Mouse (Mus musculus): Measurements from ENCODE around the gene Pafah1b3.
"Not testable (repeated sequence)": the region's sequence is repeated elsewhere in the genome, so short reads cannot be mapped to it uniquely, and the experiment has no call there.

The Pafah1b3 gene

DNA sequence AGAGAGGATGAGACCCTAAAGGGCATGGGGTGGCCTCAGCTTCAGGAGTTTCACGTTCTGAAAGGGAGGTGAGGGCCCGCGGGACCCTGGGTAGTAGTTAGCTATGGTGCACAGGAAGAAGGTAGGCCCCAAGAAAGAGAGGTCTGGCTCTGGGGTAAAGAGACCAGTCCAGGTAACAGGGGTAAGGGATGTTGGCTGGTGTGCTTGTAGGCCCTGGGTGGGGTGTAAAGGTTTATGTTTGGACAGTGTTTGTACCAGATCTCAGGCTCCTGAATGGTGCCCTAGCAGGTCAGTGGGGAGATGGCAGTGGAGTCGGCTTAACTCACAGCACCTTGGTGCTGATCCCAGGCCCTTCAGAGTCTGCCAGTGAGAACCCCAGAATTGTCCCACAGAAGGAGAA, 28.8 kb downstream of the Pafah1b3 start:
- DNase-seq (ENCODE audit: low spot score in 2 of 2) = peak in 1 of 2 experiments; percentile 21

DNA sequence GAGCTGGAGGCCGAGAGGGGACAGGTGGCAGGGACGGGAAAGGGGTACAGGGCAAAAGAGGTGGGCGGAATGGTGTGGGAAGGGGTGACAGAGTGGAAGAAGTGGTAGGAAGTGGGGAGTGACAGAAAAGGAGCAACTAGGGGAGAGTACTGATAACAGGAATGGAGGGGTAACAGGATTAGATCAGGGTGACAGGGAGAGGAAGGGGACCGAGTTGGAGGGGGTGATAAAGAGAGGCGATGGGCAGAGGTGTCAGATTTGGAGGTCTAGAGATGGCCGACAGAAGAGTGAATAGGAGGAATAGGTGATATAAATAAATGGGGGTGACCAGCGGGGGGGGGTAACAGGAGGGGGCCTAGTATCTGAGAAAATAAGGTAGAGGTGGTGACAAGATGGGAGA, 29.2 kb downstream of the Pafah1b3 start:
- DNase-seq (ENCODE audit: low spot score in 2 of 2) = no peak

DNA sequence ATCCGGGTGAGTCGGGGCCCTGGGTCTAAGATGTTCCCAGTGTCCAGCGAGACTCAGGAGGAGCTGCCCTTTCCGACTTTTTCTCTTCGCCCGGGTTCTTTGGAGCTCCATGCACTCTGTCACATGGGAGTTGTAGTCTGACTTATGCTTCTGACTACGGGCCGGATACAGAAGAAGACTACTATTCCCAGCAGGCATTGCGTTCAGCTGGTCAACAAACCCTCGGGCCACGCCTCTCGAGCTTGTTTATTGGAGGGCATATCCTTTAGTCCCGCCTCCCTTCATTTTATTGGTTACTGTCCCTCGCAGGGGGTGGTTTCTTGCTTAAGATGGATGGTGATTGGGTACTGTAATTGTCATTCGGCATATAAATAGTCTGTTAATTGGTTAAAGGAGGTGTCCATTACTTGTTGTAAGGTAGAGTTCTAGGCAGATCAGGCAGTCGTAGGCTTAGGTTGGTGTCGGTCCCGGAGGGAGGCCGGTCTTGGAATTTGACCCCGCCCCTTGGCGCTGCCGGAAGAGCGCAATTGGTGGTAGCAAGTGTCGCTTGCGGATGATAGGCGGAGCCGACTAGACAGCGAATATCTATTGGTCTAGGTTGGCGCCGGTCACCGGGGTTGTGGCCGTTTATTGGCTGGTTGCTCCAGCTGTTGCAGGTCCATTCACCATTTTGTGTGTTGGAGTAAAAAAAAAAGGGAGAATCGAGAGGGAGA, 29.9 kb downstream of the Pafah1b3 start:
- peak; percentile 100 for DNase-seq (ENCODE audit: low spot score in 2 of 2)

DNA sequence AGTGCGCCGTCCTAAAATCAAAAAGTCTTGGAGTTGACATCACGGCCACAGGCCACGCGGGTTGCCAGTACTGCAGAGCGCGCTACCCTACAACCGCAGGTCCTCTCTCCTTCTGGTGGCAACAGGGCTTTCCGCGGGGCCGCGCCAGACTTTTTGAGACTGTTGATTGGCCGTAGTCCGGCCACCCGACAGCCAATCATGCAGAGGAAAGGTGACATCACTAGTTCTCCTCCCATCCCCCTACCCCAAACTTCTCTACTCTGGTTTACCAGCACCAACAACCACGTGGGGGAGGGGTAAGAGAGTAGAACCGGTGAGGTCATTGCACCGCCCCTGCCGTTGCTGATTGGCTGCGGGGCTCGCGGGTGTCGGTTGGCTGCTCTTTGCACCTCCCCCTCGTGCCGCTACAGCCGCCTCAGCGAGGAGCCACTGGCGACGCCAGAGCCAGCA, 30.5 kb downstream of the Pafah1b3 start, which contains the start of gene Cic:
Cic (plus strand) TSS at position 404 of the 450 bp plus-strand sequence.
- DNase-seq (ENCODE audit: low spot score in 2 of 2) = peak; percentile 99 to 100

DNA sequence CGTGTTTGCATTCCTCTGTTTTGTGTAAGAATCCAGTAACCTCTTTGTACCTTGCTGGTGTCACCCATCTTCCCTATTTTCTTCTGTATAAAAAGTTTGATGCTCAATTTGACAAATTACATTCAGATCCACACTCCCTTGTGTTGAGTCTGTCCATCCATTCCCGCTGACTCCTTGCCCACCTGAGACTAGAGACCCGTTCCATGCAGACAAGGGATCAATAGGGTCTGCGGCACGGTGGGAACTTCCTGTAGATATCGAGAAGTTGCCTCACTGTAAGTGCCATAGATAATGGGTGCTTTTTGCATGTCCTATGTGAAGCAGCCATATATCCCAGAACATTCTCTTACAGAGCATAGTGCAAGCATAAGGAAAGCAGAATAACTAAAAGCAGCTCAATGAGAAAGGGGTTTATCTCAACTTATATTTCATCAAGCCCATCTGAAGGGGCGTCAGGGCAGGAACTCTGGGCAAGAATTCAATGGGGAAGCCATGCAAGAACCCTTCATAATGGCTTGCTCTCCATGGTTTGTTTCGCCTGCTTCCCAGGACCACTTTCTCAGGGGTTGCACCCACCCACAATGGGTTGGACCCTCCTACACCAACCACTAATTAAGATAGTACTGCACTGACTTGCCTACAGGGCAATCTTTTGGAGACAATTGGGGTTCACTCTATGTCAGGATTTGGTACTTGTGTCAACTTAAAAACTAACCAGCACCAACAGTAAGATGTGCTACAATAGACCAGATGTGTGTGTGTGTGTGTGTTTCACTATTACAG, 31.4 kb downstream of the Pafah1b3 start:
- DNase-seq (ENCODE audit: low spot score in 2 of 2) = peak in 1 of 2 experiments; percentile 14

DNA sequence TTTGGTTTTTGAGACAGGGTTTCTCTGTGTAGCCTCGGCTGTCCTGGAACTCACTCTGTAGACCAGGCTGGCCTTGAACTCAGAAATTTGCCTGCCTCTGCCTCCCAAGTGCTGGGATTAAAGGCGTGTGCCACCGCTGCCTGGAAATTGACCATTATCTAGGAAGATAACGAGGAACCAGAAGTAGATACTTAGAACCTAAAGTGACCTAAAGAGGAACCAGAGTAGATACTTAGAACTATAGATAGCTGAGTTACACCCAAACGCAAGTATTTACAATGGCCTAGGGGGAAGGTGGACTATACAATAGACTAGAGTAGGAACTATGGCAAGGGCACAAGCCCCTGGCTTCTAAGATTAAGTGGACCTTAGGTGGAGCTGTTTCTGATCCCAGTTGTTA, 32.0 kb downstream of the Pafah1b3 start:
- not testable (repeated sequence) for DNase-seq (ENCODE audit: low spot score in 2 of 2)

DNA sequence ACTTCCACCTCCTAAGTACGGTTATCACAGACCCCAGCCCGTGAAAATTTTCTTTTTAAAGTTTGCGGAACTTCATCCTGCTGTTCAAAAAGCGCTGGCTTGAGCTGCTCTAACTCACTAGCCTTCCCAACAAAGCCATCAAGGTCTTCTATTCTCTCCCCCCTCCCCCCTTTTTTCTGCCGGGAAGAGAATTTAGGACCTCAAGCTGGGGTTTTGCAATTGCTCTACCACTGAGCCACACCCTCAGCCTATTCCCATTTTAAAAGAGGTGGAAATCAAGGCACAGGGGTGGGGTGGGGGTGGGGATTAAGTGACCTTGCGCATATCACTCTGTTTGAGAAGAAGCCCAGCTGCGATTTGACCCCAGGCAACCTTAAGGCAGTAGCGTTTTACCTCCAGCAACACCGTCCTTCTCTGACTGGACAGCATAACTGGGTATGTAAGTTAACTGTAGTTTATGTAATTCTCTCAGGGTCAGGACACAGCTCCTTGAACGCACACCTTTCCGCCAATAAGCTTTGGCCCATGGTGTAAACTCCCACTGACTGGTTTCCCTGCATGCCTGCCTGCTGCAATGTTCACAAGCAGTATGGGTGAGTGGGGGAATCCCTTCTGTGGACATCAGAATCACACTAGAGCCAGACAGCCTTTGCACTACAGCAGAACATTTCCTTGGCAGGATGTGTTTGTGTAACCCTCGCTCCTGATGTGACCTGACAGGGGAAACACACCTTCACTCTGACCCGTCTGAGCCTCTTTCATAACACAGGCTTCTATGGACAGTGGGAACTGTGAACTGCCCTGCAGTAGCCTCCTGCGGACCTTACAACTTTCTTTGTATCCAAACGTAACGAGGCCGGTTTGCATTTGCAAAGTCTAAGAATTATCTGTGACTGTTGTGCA, 33.6 kb downstream of the Pafah1b3 start:
- DNase-seq (ENCODE audit: low spot score in 2 of 2) = no peak

DNA sequence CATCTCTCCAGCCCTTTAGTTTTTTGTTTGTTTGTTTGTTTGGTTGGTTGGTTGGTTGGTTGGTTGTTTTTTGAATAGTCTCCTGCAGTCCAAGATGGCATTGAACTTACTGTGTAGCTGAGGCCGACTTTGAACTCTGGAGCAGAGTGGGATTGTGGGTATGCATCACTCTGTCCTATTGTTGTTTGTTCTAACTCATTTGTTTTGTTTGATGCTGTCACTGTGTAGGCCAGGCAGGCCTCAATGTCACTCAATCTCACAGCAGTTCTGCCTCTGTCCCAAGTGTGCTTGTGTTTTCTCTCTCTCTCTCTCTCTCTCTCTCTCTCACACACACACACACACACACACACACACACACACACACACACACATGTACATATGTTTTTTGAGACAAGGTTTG, 35.9 kb downstream of the Pafah1b3 start:
- no peak for DNase-seq (ENCODE audit: low spot score in 2 of 2)

DNA sequence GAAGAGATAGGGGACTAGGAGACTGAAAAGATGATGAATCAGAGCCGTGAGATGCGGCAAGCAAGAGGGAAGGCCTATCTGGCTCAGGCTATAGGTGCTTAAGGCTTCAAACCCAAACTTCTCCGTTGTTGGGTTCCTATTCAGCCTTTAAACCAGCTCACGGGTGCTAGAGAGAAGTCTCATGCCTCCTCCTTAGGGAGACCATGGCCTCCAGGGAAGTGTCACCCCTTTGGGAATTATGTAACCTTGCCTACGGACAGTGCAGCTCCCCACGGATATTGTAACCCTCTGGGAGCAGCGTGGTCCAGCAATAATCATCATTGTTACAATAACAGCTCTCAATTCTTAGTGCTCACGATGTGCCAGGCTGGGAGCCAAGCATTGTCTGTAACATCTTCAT, 46.0 kb downstream of the Pafah1b3 start:
- no peak for DNase-seq (ENCODE audit: low spot score in 2 of 2)

DNA sequence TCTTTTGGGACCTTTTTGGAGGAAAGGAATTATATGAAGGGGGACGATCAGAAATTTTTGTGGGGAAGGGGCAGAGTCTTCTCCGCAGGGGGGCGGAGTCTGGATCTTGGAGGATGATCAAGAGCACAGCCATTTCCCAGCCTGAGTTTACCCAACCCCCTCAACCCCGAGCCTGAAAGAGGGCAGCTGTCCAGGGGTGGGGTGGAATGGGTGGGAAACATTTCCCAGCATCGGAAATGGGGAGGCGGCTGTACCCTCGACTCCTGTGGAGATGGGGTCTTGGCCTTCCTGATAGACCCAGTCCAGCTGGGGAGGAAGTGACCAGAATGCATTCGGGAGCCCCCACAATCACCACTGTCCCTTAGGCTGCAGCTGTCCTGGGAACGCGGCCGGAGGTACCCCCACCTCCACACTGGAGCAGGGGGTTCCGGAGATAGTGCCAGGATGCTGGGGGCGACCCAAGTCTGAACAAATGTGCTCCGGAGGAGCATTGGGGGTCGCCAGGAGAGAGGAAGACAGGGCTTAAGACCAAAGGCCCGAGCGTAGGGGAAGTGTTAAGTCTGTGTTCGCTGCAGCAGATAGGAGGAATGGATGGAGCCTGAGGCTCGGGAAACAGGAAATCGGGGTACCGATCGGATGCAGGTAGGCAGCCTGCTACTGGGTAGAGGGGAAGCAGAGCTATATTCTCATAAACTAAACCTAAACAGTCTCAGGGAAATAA, 46.6 kb downstream of the Pafah1b3 start:
- peak in 1 of 2 experiments; percentile 45 for DNase-seq (ENCODE audit: low spot score in 2 of 2)

DNA sequence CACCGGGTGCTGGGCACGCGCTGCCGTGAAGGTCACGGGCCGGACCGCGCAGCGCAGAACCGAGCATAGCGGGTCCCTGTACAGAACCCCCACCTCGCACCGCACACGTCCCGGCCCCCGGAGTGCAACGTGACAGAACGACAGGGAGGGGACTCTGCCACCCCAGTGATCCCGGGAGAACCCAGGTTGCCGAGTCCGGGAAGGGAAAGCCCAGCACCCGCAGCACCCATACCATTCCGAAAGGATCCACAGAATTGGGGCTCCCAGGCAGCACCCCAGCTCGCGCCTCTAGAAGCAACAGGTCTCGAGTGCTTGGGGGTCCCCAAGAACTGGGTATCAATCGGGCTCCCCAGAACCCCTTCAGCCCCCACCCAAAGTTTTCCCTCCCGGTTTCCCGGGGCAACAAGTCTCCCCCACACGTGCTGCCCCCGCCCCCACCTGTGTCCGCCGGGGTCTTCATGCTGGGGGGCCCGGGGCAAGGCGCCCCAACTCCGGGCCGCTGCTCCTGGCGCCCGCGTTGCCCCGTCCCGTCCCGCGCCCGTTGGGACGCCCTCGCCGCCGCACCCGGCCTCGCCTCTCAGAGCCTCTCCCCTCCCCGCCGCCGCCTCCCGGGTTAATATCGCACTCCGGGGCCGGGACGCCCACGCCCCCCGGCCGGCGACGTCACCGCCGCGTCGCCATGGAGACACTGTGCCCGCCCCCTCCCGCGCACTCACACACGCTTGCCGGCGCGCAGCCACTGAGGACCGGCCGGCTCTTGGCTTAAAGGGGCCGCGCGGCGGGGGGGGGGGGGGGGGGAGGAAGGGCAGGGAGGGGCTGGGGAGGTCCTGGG, 47.4 kb downstream of the Pafah1b3 start, which contains the start of gene Erf:
Erf (minus strand) TSS at position 621 of the 832 bp plus-strand sequence.
- DNase-seq (ENCODE audit: low spot score in 2 of 2) = peak; percentile 92 to 93

DNA sequence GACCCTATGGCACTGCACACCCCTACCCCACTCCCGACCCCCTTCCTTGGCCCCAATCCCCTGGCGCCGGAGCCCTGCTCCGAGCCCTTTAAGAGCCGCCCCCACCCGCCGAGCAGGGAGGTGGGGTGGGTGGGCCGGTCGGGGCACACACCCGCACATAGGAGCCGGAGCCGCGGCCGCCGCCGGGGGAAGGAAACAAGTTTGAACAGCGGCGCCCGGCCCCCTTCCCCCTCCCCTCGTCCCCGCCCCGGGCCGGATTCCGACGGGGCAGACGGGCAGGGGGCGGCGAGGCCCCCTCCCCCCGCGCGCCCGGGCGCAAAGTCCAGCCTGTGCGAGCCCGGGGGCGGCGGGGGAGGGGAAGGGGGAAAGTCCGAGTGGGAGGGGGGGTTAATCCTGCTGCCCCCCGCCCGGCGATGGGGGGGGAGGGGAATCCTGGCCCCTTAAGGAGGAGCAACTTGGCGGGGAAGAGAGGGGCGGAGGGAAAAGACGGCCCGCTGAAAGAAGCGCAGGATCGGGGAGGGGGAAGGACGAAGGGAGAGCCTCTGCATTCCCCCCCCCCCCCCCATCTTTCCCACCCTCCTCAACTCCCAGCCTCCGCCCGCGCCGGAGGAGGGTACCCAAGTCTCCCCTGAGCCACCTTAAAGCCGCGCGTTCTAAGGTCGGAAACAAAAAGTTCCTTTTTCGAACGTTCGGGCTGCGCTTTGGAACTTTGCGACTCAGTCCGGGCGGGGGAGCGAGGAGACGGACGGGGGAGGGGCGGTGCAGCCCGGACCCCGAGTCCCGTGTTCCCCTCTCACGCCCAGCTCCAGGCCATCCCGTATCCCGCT, 48.3 kb downstream of the Pafah1b3 start:
- peak; percentile 74 to 78 for DNase-seq (ENCODE audit: low spot score in 2 of 2)

DNA sequence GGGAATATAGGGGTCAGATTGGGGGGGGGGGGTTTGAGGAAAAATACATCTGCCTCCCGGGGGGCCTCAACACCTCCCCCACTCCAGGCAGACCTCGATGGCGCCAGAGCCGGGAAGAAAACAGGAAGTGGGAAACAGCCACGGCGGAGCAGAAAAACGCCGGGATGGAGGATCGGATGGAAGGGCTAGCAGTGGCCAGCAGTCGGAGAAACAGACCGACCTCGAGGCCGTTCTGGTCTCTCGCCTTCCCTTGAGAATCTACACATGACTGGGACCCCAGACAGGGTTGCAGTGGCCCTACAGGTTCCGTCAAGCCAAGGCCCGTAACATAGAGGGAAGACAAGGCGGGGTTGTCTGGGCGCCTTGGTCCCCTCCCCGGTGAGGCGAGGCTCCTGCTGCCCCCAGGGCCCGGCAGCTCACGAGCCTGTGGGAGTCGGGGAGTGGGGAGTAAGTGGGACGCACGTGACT, 48.9 kb downstream of the Pafah1b3 start:
- DNase-seq (ENCODE audit: low spot score in 2 of 2) = no peak

DNA sequence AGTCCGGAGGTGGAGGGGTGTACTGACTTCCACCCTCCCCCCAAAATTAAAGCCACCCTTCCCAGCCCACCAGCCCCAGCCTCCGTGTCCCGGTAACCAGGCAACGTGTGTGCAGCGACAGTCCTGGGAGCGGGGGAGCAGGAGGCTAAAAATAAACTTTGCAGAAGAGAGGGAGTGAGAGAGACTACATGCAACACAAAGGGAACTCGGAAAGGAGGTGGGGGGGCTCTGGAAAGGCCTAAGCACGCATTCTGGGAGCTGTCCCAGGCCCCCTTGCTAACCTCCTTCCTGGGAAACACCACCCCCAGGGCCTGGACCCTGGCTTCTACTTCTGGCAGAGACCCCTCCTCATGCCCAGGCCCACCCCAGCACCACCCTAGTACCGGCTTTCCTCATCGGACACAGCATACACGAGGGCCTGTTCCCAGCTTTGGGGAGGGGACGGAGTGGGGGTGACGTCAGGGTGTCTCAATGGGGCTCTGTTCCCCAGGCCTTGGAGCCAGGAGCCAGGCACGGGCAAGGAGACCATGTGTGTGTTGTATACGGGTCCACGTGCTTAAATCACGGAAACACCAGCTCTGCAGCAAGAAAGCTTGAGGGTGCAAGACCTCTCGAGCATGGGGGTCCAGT, 49.7 kb downstream of the Pafah1b3 start:
- no peak for DNase-seq (ENCODE audit: low spot score in 2 of 2)

DNA sequence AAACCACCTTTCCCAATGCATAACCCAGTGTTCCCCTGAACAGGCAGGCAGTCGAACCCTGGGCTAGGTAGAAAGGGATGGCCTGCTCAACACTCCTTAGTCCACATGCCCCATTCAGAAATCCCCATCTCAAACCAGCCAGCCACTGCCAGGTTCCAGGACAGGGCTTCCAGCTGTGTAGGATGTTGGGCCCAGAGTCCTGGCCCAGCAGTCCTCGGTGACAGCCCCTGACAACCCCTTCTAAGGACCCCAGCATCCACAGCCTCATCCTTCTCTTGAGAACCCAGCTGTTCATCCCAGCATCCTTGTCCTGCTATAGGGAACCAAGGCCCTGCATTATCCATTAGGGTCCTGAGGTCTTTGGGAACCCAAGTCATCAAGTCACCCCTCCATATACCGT, 50.3 kb downstream of the Pafah1b3 start:
- no peak for DNase-seq (ENCODE audit: low spot score in 2 of 2)

DNA sequence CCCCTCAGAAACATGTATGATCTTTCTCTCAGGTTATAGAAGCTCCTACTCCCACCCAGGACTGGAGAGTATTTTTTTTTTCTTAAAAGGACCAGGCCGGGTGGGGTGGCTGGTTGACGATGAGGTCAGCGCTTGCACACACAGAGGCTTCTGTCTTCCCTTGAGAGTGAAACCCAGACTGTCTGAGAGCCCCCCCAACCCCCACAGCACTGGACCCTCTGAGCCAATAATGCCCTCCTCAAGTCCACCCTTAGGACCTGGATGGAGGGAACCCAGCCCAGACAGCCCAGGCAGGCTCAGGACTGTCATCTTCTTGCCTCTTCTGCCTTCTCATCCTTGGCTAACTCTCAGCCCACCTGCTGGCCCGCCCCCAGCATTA, 51.0 kb downstream of the Pafah1b3 start:
- DNase-seq (ENCODE audit: low spot score in 2 of 2) = no peak

DNA sequence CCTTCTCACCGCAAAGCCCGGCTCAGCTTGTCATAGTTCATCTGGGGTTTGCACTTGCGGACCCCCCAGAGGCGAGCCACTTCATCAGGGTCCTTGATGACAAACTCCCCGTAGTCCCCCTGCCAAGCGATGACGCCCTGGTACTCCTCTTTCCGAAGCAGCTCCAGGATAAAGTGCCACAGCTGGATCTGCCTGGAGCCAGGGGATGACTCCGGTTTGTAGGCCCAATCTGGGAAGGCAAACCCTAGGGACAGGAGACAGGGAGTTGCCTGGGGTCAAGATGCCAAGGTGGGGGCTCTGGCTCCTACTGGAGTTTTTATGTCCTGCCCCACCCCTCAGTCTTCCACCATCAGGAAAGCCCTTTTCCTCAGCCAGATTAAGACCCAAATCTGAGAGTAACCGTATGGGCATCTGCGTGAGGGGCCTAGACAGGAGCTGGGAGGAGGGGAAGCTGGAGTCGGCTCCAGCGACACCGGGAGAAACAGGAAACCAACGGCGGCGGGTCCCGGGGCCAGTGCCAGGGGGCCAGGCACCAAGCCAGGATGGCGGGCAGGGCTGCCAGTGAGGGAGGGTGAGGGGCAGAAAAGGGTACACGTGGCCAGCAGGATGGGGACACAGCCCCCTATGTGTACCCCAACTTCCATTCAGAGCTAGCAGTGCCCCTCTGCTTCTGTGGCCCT, 51.6 kb downstream of the Pafah1b3 start:
- no peak for DNase-seq (ENCODE audit: low spot score in 2 of 2)
